Mouse (Mus musculus) retina, postnatal 7 days (tissue): Measurements from ENCODE around the gene Abcc6.
"Not testable (repeated sequence)": the region's sequence is repeated elsewhere in the genome, so short reads cannot be mapped to it uniquely, and the experiment has no call there.

Source experiments
- DNase-seq: peaks from one replicate; pipeline ENCODE4 v3.0.0-alpha.2; 2012; ENCODE audit warnings: low read depth, low spot score

The Abcc6 gene

GRCm38 (mm10) chr7:46028681-46029080, 1.4 kb downstream of the Abcc6 start:
- DNase-seq, result no peak

GRCm38 (mm10) chr7:46025436-46025835, 4.7 kb downstream of the Abcc6 start:
- no peak for DNase-seq

- DNase-seq, result no peak
Measured at GRCm38 (mm10) chr7:46021951-46022350, 8.2 kb downstream of the Abcc6 start.

GRCm38 (mm10) chr7:46019594-46019993, 10.5 kb downstream of the Abcc6 start:
- DNase-seq, result no peak

GRCm38 (mm10) chr7:46013266-46014010, 16.7 kb downstream of the Abcc6 start:
- DNase-seq, result no peak

GRCm38 (mm10) chr7:46012121-46012520, 18.0 kb downstream of the Abcc6 start:
- no peak for DNase-seq

DNA sequence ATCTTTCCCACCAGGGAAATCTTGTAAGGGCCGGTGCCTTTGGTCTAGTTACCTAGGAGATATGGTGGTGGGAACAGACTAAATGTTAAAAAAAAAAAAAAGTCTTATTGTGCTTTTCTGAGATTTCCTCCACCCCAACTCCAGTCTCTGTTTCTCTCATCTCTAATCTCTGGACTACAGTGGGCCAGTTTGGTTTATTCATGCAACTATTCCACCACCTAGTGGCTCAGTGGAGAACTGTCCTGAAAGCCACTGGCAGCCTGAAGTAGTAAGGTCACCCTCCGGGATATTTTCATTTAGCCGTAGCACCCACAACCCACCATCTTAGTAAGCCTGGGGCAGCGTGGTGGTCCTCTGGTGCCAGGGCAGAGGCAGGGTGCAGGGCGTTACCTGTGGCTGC, 20.5 kb downstream of the Abcc6 start:
- DNase-seq, result peak; percentile 60

GRCm38 (mm10) chr7:46002748-46003147, 27.4 kb downstream of the Abcc6 start:
- no peak for DNase-seq

- DNase-seq, result no peak
Measured at GRCm38 (mm10) chr7:46000577-46000976, 29.5 kb downstream of the Abcc6 start.

GRCm38 (mm10) chr7:45992470-45992869, 37.6 kb downstream of the Abcc6 start:
- DNase-seq, result no peak

- DNase-seq, result no peak
Measured at GRCm38 (mm10) chr7:45988344-45988743, 41.8 kb downstream of the Abcc6 start.

DNA sequence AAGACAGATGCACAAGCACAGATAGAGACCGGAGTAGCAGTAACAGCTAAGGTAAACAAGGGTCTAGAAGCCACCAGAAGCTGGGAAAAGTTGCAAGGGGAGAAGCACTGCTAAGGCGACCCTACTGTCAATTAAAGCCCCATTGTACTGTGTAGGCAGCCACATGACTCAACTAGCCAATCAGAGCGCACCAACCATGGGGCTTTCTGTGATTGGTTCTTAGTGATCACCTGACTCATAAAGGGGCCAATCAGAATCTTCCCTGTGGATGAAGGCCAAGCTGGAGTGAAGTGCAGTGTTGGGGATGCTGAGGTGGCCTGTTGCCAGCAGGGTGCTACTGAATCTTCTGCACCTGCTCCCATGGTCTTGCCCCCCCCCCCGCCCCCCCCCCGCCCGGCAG, 43.2 kb downstream of the Abcc6 start:
- no peak for DNase-seq

DNA sequence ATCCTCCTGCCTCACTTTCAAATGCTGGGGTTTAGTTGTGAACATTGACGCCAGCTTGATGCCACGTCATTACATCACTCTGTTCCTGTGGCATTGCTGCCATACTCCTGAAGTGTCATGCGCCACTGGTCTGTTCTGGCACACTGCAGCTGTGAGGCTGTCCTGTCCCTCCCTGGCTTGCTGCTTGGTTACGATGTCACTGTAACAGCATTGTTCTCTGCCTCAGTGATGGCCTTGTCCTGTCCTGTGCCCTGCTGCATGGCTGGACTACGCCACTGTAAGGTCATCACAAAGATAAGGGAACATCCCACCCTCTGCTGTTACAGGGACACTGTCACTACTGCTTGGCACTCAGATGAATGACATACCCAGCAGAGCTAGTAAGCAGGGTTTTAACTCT, 48.5 kb downstream of the Abcc6 start:
- no peak for DNase-seq

DNA sequence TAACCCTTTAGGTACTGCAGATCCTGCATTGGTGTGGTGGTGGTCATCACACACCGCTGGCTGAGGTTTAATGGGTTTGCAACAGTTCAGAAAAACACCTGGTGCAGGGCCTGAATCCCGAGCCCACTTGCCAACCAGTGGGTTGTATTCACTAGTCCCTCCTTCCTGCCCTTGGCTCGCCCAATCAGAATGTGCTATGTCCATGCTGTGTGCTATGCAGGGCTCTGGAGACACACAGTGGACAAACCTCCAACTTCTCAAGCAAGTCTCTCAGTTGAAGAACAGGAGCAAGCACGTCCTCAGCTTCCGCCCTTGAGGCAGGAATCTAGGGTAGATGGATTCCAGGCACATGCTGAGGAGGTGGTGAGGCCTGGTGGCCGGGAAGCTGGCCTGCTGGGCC, 55.6 kb downstream of the Abcc6 start:
- DNase-seq, result no peak

DNA sequence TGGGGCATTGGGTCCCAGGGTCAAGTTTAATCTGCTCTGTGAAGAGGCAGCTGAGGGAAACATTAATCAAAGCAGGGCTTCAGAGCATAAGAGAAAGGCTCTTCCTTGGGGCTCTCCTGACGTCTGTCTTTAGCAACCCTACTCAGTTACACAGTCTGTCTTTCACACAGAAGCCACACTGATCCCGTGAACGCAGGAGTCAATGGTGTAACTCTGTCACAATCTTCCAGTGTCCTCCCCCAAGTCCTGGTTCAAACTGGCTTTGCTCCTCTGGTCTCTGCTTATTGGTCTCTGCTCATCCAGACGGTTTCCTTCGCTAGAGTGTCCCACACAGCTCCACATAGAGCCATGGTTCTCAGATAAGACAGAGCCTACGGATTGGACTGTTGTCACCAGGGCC, 56.0 kb downstream of the Abcc6 start:
- no peak for DNase-seq

GRCm38 (mm10) chr7:45973271-45973687, 56.8 kb downstream of the Abcc6 start:
- no peak for DNase-seq

DNA sequence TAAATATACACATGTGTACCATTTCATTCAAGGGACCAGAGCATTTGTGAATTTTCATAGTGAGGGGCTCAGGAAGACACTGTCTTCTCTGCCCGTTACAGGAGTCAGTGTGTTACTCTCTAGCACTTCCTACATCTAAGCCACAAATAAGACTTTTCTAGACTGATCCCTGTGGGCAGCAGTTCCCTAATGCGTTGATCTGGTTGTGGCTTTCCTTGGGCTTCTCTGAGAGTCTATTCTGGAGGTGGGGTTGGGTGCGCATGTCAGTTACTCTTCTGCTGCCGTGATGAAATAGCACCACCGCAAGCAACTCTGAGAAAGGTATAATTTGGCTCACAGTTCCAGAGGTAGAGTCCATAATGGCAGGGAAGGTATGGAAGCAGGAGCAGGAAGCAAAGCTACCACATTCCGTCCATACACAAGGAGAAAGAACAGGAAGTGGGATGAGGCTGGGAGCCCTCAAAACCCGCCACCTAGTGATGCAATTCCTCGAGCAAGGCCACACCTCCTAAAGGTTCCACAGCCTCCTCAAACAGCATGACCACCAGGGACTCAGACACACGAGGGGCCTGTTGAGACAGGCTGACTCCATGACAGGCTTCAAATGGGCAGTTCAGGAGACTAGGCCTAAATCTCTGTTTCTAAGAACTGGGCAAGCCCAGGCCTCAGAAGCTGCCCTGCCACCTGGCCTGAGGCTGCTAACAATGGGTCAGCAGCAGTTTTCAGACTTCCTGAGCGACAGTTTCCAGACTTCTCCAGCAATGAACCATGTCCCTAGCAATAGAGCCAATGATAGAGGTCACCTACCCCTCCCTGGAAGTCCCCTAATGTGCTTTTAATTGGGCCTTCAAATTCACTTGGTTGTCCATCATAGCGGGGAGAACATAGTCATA, 58.0 kb downstream of the Abcc6 start:
- DNase-seq, result no peak

DNA sequence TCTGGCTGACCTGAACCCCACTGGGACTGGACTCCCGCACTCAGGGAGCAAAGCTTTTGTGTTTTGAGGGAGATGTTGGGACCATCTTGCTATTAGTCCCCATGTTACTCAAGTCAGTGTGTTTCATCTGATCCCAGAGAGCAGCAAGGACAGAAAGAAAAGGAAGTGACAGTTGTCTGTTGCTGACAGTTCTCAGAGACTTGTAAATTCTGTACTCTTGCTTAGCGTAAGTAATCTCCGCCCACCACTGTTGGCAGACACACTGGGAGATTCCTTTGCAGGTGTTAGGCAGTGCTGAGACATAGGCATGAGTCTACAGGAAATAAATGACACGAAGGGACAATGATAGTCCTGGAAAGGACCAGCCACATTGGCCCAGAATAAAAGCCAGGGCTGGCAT, 73.5 kb downstream of the Abcc6 start:
- no peak for DNase-seq

- no peak for DNase-seq
Measured at GRCm38 (mm10) chr7:45949061-45949460, 81.0 kb downstream of the Abcc6 start.

- not testable (repeated sequence) for DNase-seq
Measured at GRCm38 (mm10) chr7:45943280-45943679, 86.8 kb downstream of the Abcc6 start.

- DNase-seq, result no peak
Measured at GRCm38 (mm10) chr7:45941986-45942385, 88.1 kb downstream of the Abcc6 start.

DNA sequence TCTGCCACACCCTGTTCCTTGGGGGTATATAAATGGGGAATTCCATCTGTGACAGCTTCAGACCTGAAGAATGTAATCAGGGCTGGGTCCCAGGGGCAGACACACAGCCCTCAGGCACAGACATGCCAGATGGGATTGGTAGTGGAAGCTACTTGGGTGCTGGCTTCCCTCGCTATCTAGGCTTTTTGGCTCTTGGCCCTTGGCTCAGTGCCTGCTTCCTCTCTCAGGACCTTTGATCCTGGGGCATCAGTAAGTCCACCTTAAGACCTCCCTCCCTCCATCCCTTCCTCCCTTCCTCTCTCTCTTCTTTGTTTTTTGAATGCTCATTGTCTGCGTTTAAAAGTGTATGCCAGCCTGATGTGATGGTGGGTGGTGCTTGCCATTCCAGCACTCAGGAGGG, 90.3 kb downstream of the Abcc6 start:
- DNase-seq, result no peak

GRCm38 (mm10) chr7:45935114-45935513, 95.0 kb downstream of the Abcc6 start:
- DNase-seq, result peak; percentile 53
